Mouse (Mus musculus): Measurements from ENCODE around the gene Spon2. TPM values are rescaled to one million over a fixed set of nuclear protein-coding genes. Genes with fewer than 3 reads are reported as not detected.
A peak's percentile ranks its signal among the peaks of the same experiment; 100 is the strongest.

The Spon2 gene
- 1 to 10 TPM; 4.3 to 5.6 TPM for total RNA-seq (2021)
- long read RNA-seq, experiment 1, transcript Spon2-201 (6 exons, 2,045 nt) = major isoform, 9 of 11 reads
- long read RNA-seq, experiment 1, partial matches to known transcripts = 0 of 11 reads
- long read RNA-seq, experiment 1, other reads (novel, unspliced or antisense) = 1 of 11 reads
- long read RNA-seq, experiment 2, partial matches to known transcripts = 0 of 4 reads
- long read RNA-seq, experiment 2, other reads (novel, unspliced or antisense) = 1 of 4 reads

DNA sequence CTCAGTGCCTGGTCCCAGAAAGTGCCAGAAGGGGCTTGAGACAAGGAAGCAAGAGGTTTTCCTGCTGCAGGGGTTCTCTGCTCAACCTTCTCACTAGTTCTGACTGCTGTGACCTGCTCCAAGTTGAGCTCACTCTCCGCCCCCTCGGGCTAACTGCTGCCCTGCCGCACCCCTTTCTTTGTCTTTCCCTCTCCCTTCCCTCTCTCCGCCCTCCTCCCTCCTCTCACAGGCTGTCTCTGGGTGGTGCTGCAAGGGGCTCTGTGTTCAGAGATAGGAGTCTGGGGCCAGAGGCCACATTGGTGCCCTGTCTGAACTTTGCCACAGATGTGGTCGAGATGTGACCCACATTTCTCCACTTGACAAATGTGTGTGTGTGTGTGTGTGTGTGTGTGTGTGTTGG is at the start of gene Spon2:
Spon2 (minus strand) TSS at position 375 of the 400 bp plus-strand sequence.
- DNase-seq = peak in 1 of 2 experiments; percentile 49

DNA sequence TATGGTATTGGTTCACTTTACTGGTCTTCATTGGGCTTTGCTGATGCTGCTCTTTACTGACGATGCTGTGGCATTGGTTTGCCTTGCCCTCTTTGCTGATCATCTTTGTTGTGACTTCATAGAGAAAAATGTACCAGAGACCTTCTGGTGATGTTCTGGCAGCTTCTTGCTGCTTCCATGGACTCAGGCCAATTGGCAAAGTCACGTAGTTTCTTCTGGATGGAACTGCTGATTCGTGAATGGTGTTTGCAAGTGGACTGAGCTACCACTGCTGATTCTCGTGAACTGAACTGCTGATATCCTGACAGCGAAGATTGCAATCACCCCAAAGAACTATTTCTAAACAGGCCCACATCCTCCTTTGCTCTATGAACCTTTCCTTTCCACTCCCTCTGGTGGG is 36.2 kb upstream of the Spon2 start:
- peak in 1 of 2 experiments; percentile 36 for DNase-seq

DNA sequence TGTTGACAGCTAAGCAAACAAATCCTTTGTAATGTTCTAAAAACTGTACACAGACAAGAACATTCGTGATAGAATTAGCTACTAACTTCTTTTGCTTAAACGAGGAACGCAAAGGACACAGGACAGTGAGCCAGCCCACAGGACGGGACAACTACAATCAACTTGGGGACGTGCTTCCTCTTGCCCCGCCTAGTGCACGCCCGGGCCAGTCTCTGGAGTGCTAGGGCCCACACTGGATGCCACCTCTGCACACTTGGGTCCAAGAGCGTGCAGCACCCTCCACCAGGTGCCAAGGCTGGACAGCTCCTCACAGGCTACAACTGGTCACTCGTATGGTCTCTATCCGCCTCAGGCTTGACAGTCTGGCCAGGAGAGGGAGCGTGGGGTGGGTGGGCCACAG is 29.9 kb upstream of the Spon2 start:
- no peak for DNase-seq

DNA sequence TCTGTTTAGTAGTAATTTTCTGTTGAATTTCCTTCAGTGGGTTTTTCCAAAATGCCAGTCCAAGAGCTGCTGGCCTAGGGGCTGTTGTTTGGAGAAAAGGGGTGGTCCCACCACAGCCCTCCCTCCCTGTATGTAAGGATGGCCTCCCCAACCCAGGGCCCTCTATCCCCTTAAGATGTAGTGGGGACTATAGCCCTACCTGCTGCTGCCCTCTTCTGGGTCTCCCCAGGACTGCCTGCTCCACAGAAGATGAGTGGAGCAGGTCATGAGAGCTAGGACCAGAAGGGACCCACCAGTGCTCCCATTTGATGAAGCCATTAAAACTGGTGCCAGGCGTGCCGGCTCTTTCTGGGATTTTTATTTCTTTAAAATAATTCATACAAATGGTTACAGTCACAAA is 29.1 kb upstream of the Spon2 start:
- DNase-seq = peak in 1 of 2 experiments; percentile 44

DNA sequence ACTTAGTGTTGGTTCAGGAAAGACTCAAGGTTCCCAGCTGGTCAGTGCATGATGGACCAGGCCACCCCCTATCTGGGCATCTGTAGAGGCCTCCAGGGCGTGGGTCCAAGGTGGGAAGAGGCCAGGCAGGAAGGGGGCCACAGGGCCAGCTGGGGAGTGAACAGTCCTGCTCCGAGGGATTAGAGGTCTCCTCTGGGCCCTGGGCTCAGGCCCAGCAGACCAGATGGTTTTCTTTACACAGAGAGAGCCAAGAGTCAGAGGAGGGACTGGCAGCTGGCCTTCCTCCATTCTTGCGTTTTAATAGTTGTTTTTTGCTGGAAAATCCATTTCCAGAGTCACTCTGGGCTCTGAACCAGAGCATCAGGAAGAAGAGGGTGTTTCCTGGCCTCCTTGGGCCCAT is 27.4 kb upstream of the Spon2 start:
- DNase-seq = peak; percentile 84 to 91

- DNase-seq = peak in 1 of 2 experiments; percentile 64
Measured at GRCm38 (mm10) chr5:33244377-33244920, 26.2 kb upstream of the Spon2 start.

DNA sequence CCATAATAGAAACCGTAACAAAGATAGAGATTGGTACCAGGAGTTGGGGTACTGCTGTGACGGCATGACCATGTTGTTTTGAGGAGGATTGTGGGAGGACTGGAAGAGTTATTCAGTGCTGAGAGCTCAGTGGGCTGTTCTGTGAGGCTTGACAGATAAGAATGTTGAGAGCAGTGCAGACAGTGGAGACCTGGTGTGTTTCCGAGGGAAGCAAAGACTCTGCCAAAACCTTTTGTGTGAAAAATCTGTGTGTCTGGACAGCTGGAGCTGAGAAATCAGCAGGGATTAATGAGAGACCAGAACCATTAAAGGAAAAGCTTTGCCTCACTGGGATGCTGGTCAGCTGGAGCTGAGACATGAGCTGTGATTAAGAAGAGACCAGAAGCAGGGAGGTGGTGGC is 21.7 kb upstream of the Spon2 start:
- peak; percentile 45 to 77 for DNase-seq

DNA sequence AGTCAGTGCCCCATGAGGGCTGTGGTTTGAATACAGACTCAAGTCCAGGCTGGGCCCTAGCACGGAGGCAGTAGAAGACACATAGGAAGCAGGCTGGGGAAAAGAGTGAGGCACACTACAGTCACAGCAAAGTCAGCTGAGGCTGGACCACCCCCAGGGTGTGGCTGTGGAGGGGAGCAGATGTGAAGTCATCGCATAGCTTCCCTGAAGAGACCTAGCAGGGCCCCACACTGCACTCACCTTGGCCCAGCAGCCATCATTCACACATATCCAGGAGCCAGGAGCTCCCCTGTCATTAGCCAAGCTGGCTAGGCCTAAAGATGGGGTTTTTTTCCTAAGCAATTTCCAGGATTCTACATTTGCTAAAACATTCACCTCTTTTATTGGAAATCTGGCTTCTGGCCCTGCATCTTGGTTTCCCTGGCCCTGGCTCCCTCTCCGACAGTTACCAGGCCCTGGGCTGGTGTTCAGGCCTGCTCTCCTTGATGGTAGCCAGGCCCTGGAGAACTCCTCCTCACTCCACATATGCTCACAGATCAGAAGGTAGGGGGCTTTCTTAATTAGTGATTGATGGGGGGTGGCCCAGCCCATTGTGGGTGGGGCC is 21.0 kb upstream of the Spon2 start:
- no peak for DNase-seq

DNA sequence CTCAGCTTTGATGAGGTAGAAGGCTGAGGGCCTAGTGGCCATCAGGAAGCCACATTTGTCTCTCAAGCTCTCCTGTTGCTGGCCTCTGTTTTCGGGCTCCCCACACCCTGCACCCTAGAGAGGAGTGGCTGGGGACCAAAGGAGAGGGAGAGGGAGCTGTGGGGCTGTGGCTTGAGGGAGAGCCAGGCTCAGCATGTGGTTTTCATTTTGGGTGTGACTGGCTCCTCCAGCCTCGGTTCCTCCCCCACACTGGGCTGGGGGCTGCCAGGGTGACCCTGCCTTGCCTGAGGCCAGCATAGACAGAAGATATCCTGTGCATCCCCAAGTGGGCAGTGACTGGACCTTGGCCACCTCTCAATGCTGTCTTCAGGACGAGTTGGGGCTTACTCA is 20.0 kb upstream of the Spon2 start:
- DNase-seq = no peak

DNA sequence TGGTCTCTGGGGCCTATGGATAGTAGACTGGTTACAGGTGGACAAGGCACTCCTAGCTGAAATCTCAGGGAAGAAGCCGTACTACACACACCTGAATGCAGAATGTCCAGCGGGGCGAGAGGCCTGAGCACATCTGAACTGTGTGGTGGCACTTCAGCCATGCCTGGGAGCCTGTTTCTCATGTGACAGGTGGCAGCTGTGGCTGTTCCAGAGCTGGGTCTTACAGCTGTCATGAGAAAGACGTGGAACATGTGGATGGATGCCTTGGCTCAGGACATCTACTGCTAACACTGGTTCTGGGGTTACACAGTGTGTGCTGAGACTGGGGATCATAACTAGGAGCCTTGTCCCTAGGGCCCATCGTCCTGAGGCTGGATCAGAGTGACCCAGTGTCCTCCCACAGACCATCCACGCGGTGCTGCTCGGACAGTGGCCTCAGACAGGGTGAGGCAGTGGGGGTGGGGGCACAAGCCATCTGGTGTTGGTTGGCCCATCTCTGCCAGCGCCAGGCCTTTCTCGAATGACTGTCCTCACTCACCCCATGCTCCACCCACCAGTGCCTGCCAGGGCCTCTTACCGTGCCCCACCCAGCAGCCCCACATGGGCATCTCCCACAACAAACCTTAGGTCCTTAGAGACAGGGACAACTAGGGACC is 19.5 kb upstream of the Spon2 start:
- no peak for DNase-seq

DNA sequence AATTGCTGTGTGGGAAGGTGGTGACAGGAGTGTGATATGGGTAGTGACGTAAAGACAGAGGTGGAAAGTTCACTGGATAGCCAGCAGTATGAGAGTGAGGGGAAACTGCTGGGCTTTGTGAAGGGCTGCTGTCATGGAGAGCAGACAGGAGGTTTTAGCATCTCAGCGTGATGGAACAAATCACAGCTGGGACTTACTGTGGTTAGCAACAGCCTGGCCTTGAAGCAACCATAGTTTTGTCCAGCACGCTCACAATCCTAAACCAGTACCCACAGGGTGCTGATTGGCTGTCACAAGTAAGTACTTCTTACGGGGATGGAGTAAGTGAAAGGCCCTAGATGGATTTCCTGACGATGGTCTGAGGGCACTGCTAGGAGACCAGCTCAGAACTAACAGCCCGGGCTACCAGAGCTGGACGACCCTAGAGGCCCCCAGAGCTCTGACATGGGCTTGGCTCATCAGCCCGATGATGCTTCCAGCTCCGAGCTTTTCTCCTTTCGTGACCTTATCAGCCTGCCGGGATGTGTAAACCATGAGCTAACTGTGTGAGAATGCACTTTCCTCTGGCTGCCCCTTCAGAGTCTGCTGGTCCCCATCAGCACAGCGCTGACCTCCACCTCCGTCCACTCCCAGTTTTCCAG is 16.3 kb upstream of the Spon2 start:
- DNase-seq = peak; percentile 61 to 79

GRCm38 (mm10) chr5:33232791-33233190 is 14.5 kb upstream of the Spon2 start:
- no peak for DNase-seq

DNA sequence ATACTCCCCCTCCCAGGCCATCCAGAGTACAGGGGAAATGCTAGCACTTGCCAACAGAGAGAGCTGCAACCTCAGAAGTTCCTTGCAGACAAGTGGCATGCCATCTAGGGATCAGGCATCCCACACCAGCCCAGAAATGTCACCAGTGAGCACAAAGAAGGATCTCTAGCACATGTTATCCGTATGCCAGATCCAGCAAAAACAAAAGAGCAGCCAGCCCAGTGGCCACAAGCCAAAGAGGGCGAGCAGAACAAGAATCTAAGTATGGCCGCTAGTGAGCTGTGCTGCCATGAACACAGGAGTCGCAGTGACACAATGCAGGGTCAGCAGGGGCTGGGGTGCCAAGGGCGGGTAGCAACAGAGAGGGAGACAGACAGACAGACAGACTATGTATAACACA is 12.0 kb upstream of the Spon2 start:
- DNase-seq = peak in 1 of 2 experiments; percentile 44

DNA sequence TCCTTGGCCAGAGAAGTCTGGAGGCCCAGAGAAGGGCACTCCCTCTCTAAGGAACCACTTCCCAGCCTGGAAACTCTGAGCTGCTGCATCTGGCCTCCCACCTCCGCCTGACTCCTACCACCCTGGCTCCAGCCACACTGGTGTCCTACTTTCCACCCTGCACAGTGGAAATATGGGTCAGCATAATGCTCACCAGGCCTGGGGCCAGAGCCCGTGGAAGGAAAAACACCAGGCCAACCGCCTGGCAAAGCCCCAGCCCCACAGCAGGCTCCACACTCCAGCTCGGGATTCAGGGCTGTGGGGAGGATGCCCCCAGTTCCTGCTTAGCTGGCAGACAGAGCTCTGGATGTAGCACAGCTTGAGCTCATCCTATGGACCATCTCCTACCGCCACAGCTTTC is 10.2 kb upstream of the Spon2 start:
- peak; percentile 69 to 84 for DNase-seq

GRCm38 (mm10) chr5:33225673-33226072 is 7.4 kb upstream of the Spon2 start:
- no peak for DNase-seq

DNA sequence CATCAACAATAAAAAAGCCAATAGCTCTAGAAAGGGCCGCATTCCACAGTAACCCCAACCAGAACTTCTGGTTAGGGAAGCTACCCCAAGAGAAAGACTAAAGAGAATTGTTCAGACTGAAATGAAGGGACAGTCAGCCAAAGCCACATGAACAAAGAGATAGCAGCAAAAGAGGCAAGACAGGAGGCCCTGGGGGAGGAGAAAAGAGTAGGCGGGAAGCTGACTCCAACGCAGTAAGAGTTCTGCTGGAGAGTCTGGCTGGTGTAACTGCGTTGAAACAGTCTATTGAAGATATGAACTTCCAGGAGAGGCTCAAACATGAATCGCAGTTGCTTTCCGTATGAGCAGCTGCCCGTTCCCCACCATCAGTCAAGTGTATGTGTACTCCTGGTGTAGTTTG is 6.2 kb upstream of the Spon2 start:
- DNase-seq = no peak

- no peak for DNase-seq
Measured at GRCm38 (mm10) chr5:33222841-33223744, 4.8 kb upstream of the Spon2 start.

- DNase-seq = no peak
Measured at GRCm38 (mm10) chr5:33222389-33222788, 4.1 kb upstream of the Spon2 start.

GRCm38 (mm10) chr5:33220350-33221044 is 2.2 kb upstream of the Spon2 start:
- peak in 1 of 2 experiments; percentile 70 for DNase-seq

- no peak for DNase-seq
Measured at GRCm38 (mm10) chr5:33219831-33220230, 1.6 kb upstream of the Spon2 start.

Data from heart, adult 18-20 months (tissue).